Mouse (Mus musculus) liver, embryonic 16.5 days (tissue): Measurements from ENCODE around the gene Ccdc36. TPM values are rescaled to one million over a fixed set of nuclear protein-coding genes. Genes with fewer than 3 reads are reported as not detected.

Experiments used
- ATAC-seq: fragments of 200-750 bp; cut with Nextera tagmentation; 2 replicates; pipeline ENCODE4 v1.8.0; 2017; ENCODE audit warnings: low read depth, mild to moderate bottlenecking, moderate number of reproducible peaks, moderate library complexity
- H3K27ac ChIP-seq: fragments of 300-500 bp; sonication (generic); 2 replicates; pipeline ENCODE4 v1.5.1; 2014; ENCODE audit warnings: mild to moderate bottlenecking, low read length
- H3K27me3 ChIP-seq: fragments of 300-500 bp; sonication (generic); 2 replicates; pipeline ENCODE4 v1.6.1; 2014; ENCODE audit warnings: low read depth, low read length, mixed read lengths; ENCODE audit not compliant: control insufficient read depth, insufficient read depth
- H3K36me3 ChIP-seq: fragments of 300-500 bp; sonication (generic); 2 replicates; pipeline ENCODE4 v1.6.1; 2014; ENCODE audit warnings: mild to moderate bottlenecking; ENCODE audit not compliant: control insufficient read depth, insufficient read depth
- H3K4me1 ChIP-seq: fragments of 300-500 bp; sonication (generic); 2 replicates; pipeline ENCODE4 v1.6.1; 2014; ENCODE audit warnings: low read depth, low read length, mixed read lengths; ENCODE audit not compliant: control insufficient read depth
- H3K4me2 ChIP-seq: fragments of 300-500 bp; sonication (generic); 2 replicates; pipeline ENCODE4 v1.6.1; 2014; ENCODE audit warnings: low read depth, low read length, mixed read lengths
- H3K4me3 ChIP-seq: fragments of 300-500 bp; sonication (generic); 2 replicates; pipeline ENCODE4 v1.5.1; 2014; ENCODE audit warnings: low read depth, mild to moderate bottlenecking, low read length
- H3K9ac ChIP-seq: fragments of 300-500 bp; sonication (generic); 2 replicates; pipeline ENCODE4 v1.6.1; 2014; ENCODE audit warnings: low read depth, low read length
- H3K9me3 ChIP-seq: fragments of 300-500 bp; sonication (generic); replicated peaks from 2 replicates; pipeline ENCODE4 v1.6.1; 2016; ENCODE audit warnings: low read length; ENCODE audit not compliant: control insufficient read depth
- WGBS: fragments of 180-500 bp; shearing (Covaris S2); extraction: QIAGEN DNeasy Blood & Tissue Kit; methylation state at CpG from one replicate; pipeline ENCODE4 v1.1.7; 2014; ENCODE audit not compliant: insufficient replicate concordance; 5-methylcytosine and 5-hydroxymethylcytosine counted together
- polyA plus RNA-seq: library from polyadenylated mRNA; unstranded; fragments of >200 nt; fragmentation: Nextera tagmentation; extraction: Ambion mirVana; gene quantifications from 2 replicates; pipeline ENCODE4 v1.2.1, GENCODE M21; 2015

The Ccdc36 gene
- polyA plus RNA-seq, 1 experiment from 2014 or later = 0.08 TPM

- H3K36me3 ChIP-seq = peaks cover 67% of the 10 kb centered on the region
- no peaks in the 10 kb centered on the region for H3K4me1 ChIP-seq
- H3K9me3 ChIP-seq = no peaks in the 10 kb centered on the region
- H3K27me3 ChIP-seq = no peaks in the 10 kb centered on the region
- ATAC-seq = no peak
- no peak overlapping the region for H3K4me3 ChIP-seq
- no peak overlapping the region for H3K9ac ChIP-seq
- H3K27ac ChIP-seq = no peak overlapping the region
- no peak overlapping the region for H3K4me2 ChIP-seq
- 87% methylated on average over 5 of the region's 5 CpGs for WGBS
Measured at GRCm38 (mm10) chr9:108378736-108379135, 49.5 kb downstream of the Ccdc36 start.

GRCm38 (mm10) chr9:108378234-108378633 lies 50.0 kb downstream of the Ccdc36 start:
- no peaks in the 10 kb centered on the region for H3K4me1 ChIP-seq
- H3K9ac ChIP-seq = no peak overlapping the region
- no peaks in the 10 kb centered on the region for H3K27me3 ChIP-seq
- 77% methylated on average over 9 of the region's 9 CpGs for WGBS
- no peak overlapping the region for H3K27ac ChIP-seq
- no peak overlapping the region for H3K4me3 ChIP-seq
- H3K9me3 ChIP-seq = no peaks in the 10 kb centered on the region
- peaks cover 67% of the 10 kb centered on the region for H3K36me3 ChIP-seq
- no peak overlapping the region for H3K4me2 ChIP-seq
- ATAC-seq = no peak

Other genes starting within 250 kb of the Ccdc36 start
- 1.0 and 1.2 TPM in 2 replicates for gene Bsn, start 238.1 kb downstream of the Ccdc36 start, polyA plus RNA-seq
- 17.0 and 20.4 TPM in 2 replicates for gene Dag1, start 164.5 kb downstream of the Ccdc36 start, polyA plus RNA-seq
- 7.4 and 7.6 TPM in 2 replicates for gene Nicn1, start 138.1 kb downstream of the Ccdc36 start, polyA plus RNA-seq
- gene Amt, start 131.6 kb downstream of the Ccdc36 start, polyA plus RNA-seq = 14.4 and 15.0 TPM in 2 replicates
- 190 and 213 TPM in 2 replicates for gene Rhoa, start 122.4 kb downstream of the Ccdc36 start, polyA plus RNA-seq
- 14.9 and 15.2 TPM in 2 replicates for gene Tcta, start 122.3 kb downstream of the Ccdc36 start, polyA plus RNA-seq
- 5,943 and 6,062 TPM in 2 replicates for gene Gpx1, start 89.6 kb downstream of the Ccdc36 start, polyA plus RNA-seq
- gene Usp4, start 80.6 kb downstream of the Ccdc36 start, polyA plus RNA-seq = 61.7 and 68.8 TPM in 2 replicates
- gene 1700102P08Rik, start 35.7 kb downstream of the Ccdc36 start, polyA plus RNA-seq = 0.60 and 0.70 TPM in 2 replicates
- not detected in 2 replicates for gene BC048562, start 8.0 kb upstream of the Ccdc36 start, polyA plus RNA-seq
- gene Ccdc71, start 32.0 kb upstream of the Ccdc36 start, polyA plus RNA-seq = 17.4 and 19.8 TPM in 2 replicates
- gene Klhdc8b, start 33.1 kb upstream of the Ccdc36 start, polyA plus RNA-seq = 13.3 and 14.8 TPM in 2 replicates
- gene Lamb2, start 51.3 kb upstream of the Ccdc36 start, polyA plus RNA-seq = 9.7 and 10.7 TPM in 2 replicates
- 25.7 and 28.6 TPM in 2 replicates for gene Usp19, start 62.1 kb upstream of the Ccdc36 start, polyA plus RNA-seq
- 47.0 and 51.4 TPM in 2 replicates for gene Qars, start 79.2 kb upstream of the Ccdc36 start, polyA plus RNA-seq
- 42.7 and 44.2 TPM in 2 replicates for gene Qrich1, start 88.3 kb upstream of the Ccdc36 start, polyA plus RNA-seq
- gene Impdh2, start 131.8 kb upstream of the Ccdc36 start, polyA plus RNA-seq = 80.0 and 86.8 TPM in 2 replicates
- gene Ndufaf3, start 138.9 kb upstream of the Ccdc36 start, polyA plus RNA-seq = 21.6 and 21.9 TPM in 2 replicates
- gene Dalrd3, start 141.4 kb upstream of the Ccdc36 start, polyA plus RNA-seq = 27.3 and 30.0 TPM in 2 replicates
- 10.0 and 12.2 TPM in 2 replicates for gene Wdr6, start 150.3 kb upstream of the Ccdc36 start, polyA plus RNA-seq
- 0.48 and 0.70 TPM in 2 replicates for gene P4htm, start 169.2 kb upstream of the Ccdc36 start, polyA plus RNA-seq
- gene Arih2, start 220.9 kb upstream of the Ccdc36 start, polyA plus RNA-seq = 30.4 and 31.6 TPM in 2 replicates
- gene Slc25a20, start 233.6 kb upstream of the Ccdc36 start, polyA plus RNA-seq = 28.9 and 30.9 TPM in 2 replicates